Mouse (Mus musculus) lung, adult 2 months (tissue): ENCODE results near the gene Adamts8.

ENCODE experiments used
- CTCF ChIP-seq: fragments of 200-500 bp; IDR thresholded peaks from 2 replicates; pipeline ENCODE4 v1.5.1; 2011; ENCODE audit warnings: mild to moderate bottlenecking, low read length, control low read depth; ENCODE audit not compliant: insufficient read depth
- POLR2A ChIP-seq: fragments of 200-500 bp; IDR thresholded peaks from 2 replicates; pipeline ENCODE4 v1.6.1; 2011; ENCODE audit warnings: low read depth, mild to moderate bottlenecking, control low read depth, low read length, borderline replicate concordance; ENCODE audit errors: extremely low read depth

- no peak for TF ChIP-seq CTCF
- TF ChIP-seq POLR2A, result no peak
Measured at GRCm38 (mm10) chr9:30903266-30903665, 39.1 kb upstream of the Adamts8 start.
